Mouse (Mus musculus) bone marrow, adult 2 months (tissue): ENCODE measurements at regions not wholly inside any gene's neighbourhood (a gene's known extent, or its start where the extent isn't known, plus 50 kb on each side); places are given as distances from the start of the nearest gene placed in this dataset.

ENCODE experiments used
- H3K27ac ChIP-seq: fragments of 200-500 bp; 2 replicates; pipeline ENCODE4 v1.5.1; 2012; ENCODE audit warnings: low read depth, mild to moderate bottlenecking, control low read depth, inconsistent platforms, low read length; ENCODE audit not compliant: control insufficient read depth, poor library complexity, insufficient read depth
- H3K4me1 ChIP-seq: fragments of 200-500 bp; 2 replicates; pipeline ENCODE4 v1.6.1; 2011; ENCODE audit warnings: low read length; ENCODE audit not compliant: control insufficient read depth, insufficient read depth
- H3K4me3 ChIP-seq: fragments of 200-500 bp; replicated peaks from 2 replicates; pipeline ENCODE3; 2011; ENCODE audit warnings: mild to moderate bottlenecking, low read depth, low read length, control low read depth; ENCODE audit not compliant: control insufficient read depth
- CTCF ChIP-seq: fragments of 200-500 bp; IDR thresholded peaks from 2 replicates; pipeline ENCODE4 v1.5.1; 2011; ENCODE audit warnings: low read length, control low read depth; ENCODE audit not compliant: control insufficient read depth, insufficient read depth
- POLR2A ChIP-seq: fragments of 200-500 bp; IDR thresholded peaks from 2 replicates; pipeline ENCODE4 v1.6.1; 2011; ENCODE audit warnings: low read depth, mild to moderate bottlenecking, control low read depth, low read length, borderline replicate concordance; ENCODE audit not compliant: control insufficient read depth
- WGBS: fragments of 180-500 bp; shearing (Covaris S2); methylation state at CpG from one replicate; pipeline ENCODE4 v1.1.7; 2018; 5-methylcytosine and 5-hydroxymethylcytosine counted together

- WGBS = 71% methylated on average over 1 of the region's 1 CpGs
- Histone ChIP-seq H3K4me1 (no peaks in the 10 kb centered on the region), H3K27ac (no peak overlapping the region), H3K4me3 (no peak overlapping the region)
- TF ChIP-seq POLR2A = no peak
- no peak for TF ChIP-seq CTCF
These were observed 2760.4 kb downstream of the 9330182O14Rik start for GRCm38 (mm10) chr15:42894611-42895010.

- Histone ChIP-seq H3K27ac (no peak overlapping the region), H3K4me1 (no peaks in the 10 kb centered on the region), H3K4me3 (no peak overlapping the region)
- 80% methylated on average over 7 of the region's 7 CpGs for WGBS
- TF ChIP-seq CTCF (no peak), POLR2A (no peak)
These were observed 2765.9 kb downstream of the 9330182O14Rik start for GRCm38 (mm10) chr15:42900056-42900455.

- Histone ChIP-seq H3K27ac (no peak overlapping the region), H3K4me1 (no peaks in the 10 kb centered on the region), H3K4me3 (no peak overlapping the region)
- TF ChIP-seq CTCF = no peak
- no peak for TF ChIP-seq POLR2A
- WGBS = 24% methylated on average over 3 of the region's 3 CpGs
These were observed 2767.6 kb downstream of the 9330182O14Rik start for GRCm38 (mm10) chr15:42901782-42902181.

- 41% methylated on average over 2 of the region's 2 CpGs for whole genome bisulfite sequencing
- Histone ChIP-seq H3K4me3 (no peak overlapping the region), H3K27ac (no peak overlapping the region), H3K4me1 (no peaks in the 10 kb centered on the region)
- TF ChIP-seq CTCF = no peak
- no peak for TF ChIP-seq POLR2A
These were observed 2777.2 kb downstream of the 9330182O14Rik start for GRCm38 (mm10) chr15:42911357-42911756.

GRCm38 (mm10) chr15:42912880-42913279, 2778.7 kb downstream of the 9330182O14Rik start:
- 75% methylated on average over 4 of the region's 4 CpGs for WGBS
- Histone ChIP-seq H3K4me3 (no peak overlapping the region), H3K27ac (no peak overlapping the region), H3K4me1 (no peaks in the 10 kb centered on the region)
- TF ChIP-seq CTCF (no peak), POLR2A (no peak)

- Histone ChIP-seq H3K4me1 (no peaks in the 10 kb centered on the region), H3K4me3 (no peak overlapping the region), H3K27ac (no peak overlapping the region)
- WGBS = 69% methylated on average over 2 of the region's 2 CpGs
- TF ChIP-seq CTCF (no peak), POLR2A (no peak)
These were observed 2779.1 kb downstream of the 9330182O14Rik start for GRCm38 (mm10) chr15:42913285-42913684.

GRCm38 (mm10) chr15:42914099-42914498, 2779.9 kb downstream of the 9330182O14Rik start:
- no peak overlapping the region for H3K27ac ChIP-seq
- no peaks in the 10 kb centered on the region for H3K4me1 ChIP-seq
- TF ChIP-seq POLR2A (no peak), CTCF (peak; percentile 65)
- no peak overlapping the region for H3K4me3 ChIP-seq
- 16% methylated on average over 3 of the region's 3 CpGs for WGBS

- TF ChIP-seq CTCF (no peak), POLR2A (no peak)
- 83% methylated on average over 11 of the region's 11 CpGs for WGBS
- H3K4me1 ChIP-seq = no peaks in the 10 kb centered on the region
- no peak overlapping the region for H3K4me3 ChIP-seq
- H3K27ac ChIP-seq = no peak overlapping the region
These were observed 2781.0 kb downstream of the 9330182O14Rik start for GRCm38 (mm10) chr15:42915195-42915594.

GRCm38 (mm10) chr15:42921618-42922017, 2787.5 kb downstream of the 9330182O14Rik start:
- Histone ChIP-seq H3K27ac (no peak overlapping the region), H3K4me1 (no peaks in the 10 kb centered on the region), H3K4me3 (no peak overlapping the region)
- TF ChIP-seq POLR2A (no peak), CTCF (no peak)
- WGBS = 50% methylated on average over 3 of the region's 3 CpGs
